Mouse (Mus musculus): ENCODE data around the gene Tyw3.

The Tyw3 gene

GRCm38 (mm10) chr3:154570786-154571185, 26.1 kb downstream of the Tyw3 start:
- in situ Hi-C loops (cut with MboI; ENCODE audit: unreplicated experiment in 2 of 2), result loop anchor here (5.0 to 10.0 kb wide), 3 partner anchors 298 to 616 kb away; no protein-coding TSS in a partner anchor

GRCm38 (mm10) chr3:154570029-154570575, 26.8 kb downstream of the Tyw3 start:
- in situ Hi-C loops (cut with MboI; ENCODE audit: unreplicated experiment in 2 of 2), result loop anchor here (5.0 to 10.0 kb wide), 3 partner anchors 298 to 615 kb away; no protein-coding TSS in a partner anchor

- in situ Hi-C loops (cut with MboI; ENCODE audit: unreplicated experiment in 2 of 2), result no loop called here
These were observed 31.5 kb downstream of the Tyw3 start for GRCm38 (mm10) chr3:154565437-154565836.

GRCm38 (mm10) chr3:154562192-154562591, 34.7 kb downstream of the Tyw3 start:
- in situ Hi-C loops (cut with MboI; ENCODE audit: unreplicated experiment in 2 of 2), result no loop called here

- in situ Hi-C loops (cut with MboI; ENCODE audit: unreplicated experiment in 2 of 2), result no loop called here
These were observed 45.9 kb downstream of the Tyw3 start for GRCm38 (mm10) chr3:154551035-154551411.

- in situ Hi-C loops (cut with MboI; ENCODE audit: unreplicated experiment in 2 of 2), result no loop called here
These were observed 46.4 kb downstream of the Tyw3 start for GRCm38 (mm10) chr3:154550326-154551034.

GRCm38 (mm10) chr3:154548868-154549301, 48.0 kb downstream of the Tyw3 start:
- in situ Hi-C loops (cut with MboI; ENCODE audit: unreplicated experiment in 2 of 2), result no loop called here

GRCm38 (mm10) chr3:154547549-154548426, 49.1 kb downstream of the Tyw3 start:
- in situ Hi-C loops (cut with MboI; ENCODE audit: unreplicated experiment in 2 of 2), result no loop called here

- in situ Hi-C loops (cut with MboI; ENCODE audit: unreplicated experiment in 2 of 2), result no loop called here
These were observed 50.7 kb downstream of the Tyw3 start for GRCm38 (mm10) chr3:154546234-154546633.

- in situ Hi-C loops (cut with MboI; ENCODE audit: unreplicated experiment in 2 of 2), result no loop called here
These were observed 56.6 kb downstream of the Tyw3 start for GRCm38 (mm10) chr3:154540086-154540911.

GRCm38 (mm10) chr3:154536134-154536533, 60.8 kb downstream of the Tyw3 start:
- in situ Hi-C loops (cut with MboI; ENCODE audit: unreplicated experiment in 2 of 2), result no loop called here

- in situ Hi-C loops (cut with MboI; ENCODE audit: unreplicated experiment in 2 of 2), result no loop called here
These were observed 63.7 kb downstream of the Tyw3 start for GRCm38 (mm10) chr3:154533246-154533645.

- in situ Hi-C loops (cut with MboI; ENCODE audit: unreplicated experiment in 2 of 2), result no loop called here
These were observed 67.9 kb downstream of the Tyw3 start for GRCm38 (mm10) chr3:154528973-154529372.

GRCm38 (mm10) chr3:154526610-154527009, 70.3 kb downstream of the Tyw3 start:
- in situ Hi-C loops (cut with MboI; ENCODE audit: unreplicated experiment in 2 of 2), result no loop called here
